Comparison of ENCODE assay signal across 9 mouse cellular contexts in genomic region chr2:91930761-91931291, GRCm38 (mm10). TPM values are rescaled to one million over a fixed set of nuclear protein-coding genes. Genes with fewer than 3 reads are reported as not detected.
DNase-seq lines count a peak whose midpoint lies in the region; ATAC-seq and TF ChIP-seq lines count a peak whose summit lies in the region.
"Had no signal": no experiment of that assay in that cellular context is flagged by ENCODE, and none has a peak within 500 bp of the region (broad histone marks: within the 10 kb centered on the region; RNA-seq: fewer than 3 reads in every experiment).

No protein-coding gene starts in this region.

- DNase-seq in heart, postnatal 14 days = no peak
- no peak for DNase-seq in urinary bladder, postnatal 10 days (ENCODE audit: low spot score)
- DNase-seq in thymus, postnatal 0 days (ENCODE audit: low spot score) = no peak
- DNase-seq in adrenal gland, postnatal 25 days = no peak

- peaks cover 32% of the 10 kb centered on the region for H3K36me3 ChIP-seq in heart, embryonic 14.5 days (ENCODE audit: control insufficient read depth, insufficient read depth, low read length)
- no peaks in the 10 kb centered on the region for H3K36me3 ChIP-seq in hindbrain, embryonic 16.5 days (ENCODE audit: control insufficient read depth, insufficient read depth, low read length)
- peaks cover 19% of the 10 kb centered on the region for H3K36me3 ChIP-seq in liver, embryonic 16.5 days (ENCODE audit: control insufficient read depth, insufficient read depth)

- no peak for TF ChIP-seq CTCF in cortical plate, adult 2 months (IDR thresholded peaks at IDR 0.05; ENCODE audit: extremely low read depth, insufficient read depth, low read length)

- H3K27me3 ChIP-seq in heart, embryonic 14.5 days (ENCODE audit: control insufficient read depth, insufficient read depth, low read length) = no peaks in the 10 kb centered on the region
- 0 out of 2 replicates have a peak, but pooled peaks cover 5% of the 10 kb centered on the region for H3K27me3 ChIP-seq in hindbrain, embryonic 16.5 days (replicated peaks; ENCODE audit: control insufficient read depth, insufficient read depth, low read length)
- H3K27me3 ChIP-seq in liver, embryonic 16.5 days (ENCODE audit: control insufficient read depth, insufficient read depth, low read depth, low read length) = peaks cover 21% of the 10 kb centered on the region

- TF ChIP-seq POLR2A in cortical plate, adult 2 months (IDR thresholded peaks at IDR 0.05; ENCODE audit: extremely low read depth, insufficient read depth, low read length) = no peak

- peaks cover 25 to 42% of the 10 kb centered on the region in 2 experiments for H3K4me1 ChIP-seq in heart, embryonic 14.5 days (ENCODE audit: control insufficient read depth in 2 of 2, insufficient read depth in 2 of 2, low read length in 2 of 2)
- peaks cover 5% of the 10 kb centered on the region for H3K4me1 ChIP-seq in cortical plate, adult 2 months (ENCODE audit: control insufficient read depth, insufficient read depth, low read length)
- peaks cover 18% of the 10 kb centered on the region for H3K4me1 ChIP-seq in hindbrain, embryonic 16.5 days (ENCODE audit: control insufficient read depth, insufficient read depth, low read depth, low read length)
- peaks cover 29% of the 10 kb centered on the region for H3K4me1 ChIP-seq in liver, embryonic 16.5 days (ENCODE audit: control insufficient read depth, low read depth, low read length)

- intact Hi-C loops in heart, postnatal 14 days (cut with DNase I) = loop anchor here (10.0 kb wide), 1 partner anchor 504 kb away; the partner anchor contains the start of gene Cry2

- WGBS in heart, embryonic 14.5 days = 2% methylated on average over 22 of the region's 23 CpGs
- WGBS in hindbrain, embryonic 16.5 days = under 1% methylated on average over 21 of the region's 23 CpGs
- WGBS in liver, embryonic 16.5 days (ENCODE audit: insufficient replicate concordance) = 16% methylated on average over 23 of the region's 23 CpGs

- ATAC-seq in heart, embryonic 14.5 days (ENCODE audit: insufficient number of reproducible peaks, insufficient read depth, low FRiP score, low read depth) = no peak
- no peak for ATAC-seq in hindbrain, embryonic 16.5 days
- ATAC-seq in liver, embryonic 16.5 days (ENCODE audit: low read depth) = no peak

- H3K4me3 ChIP-seq in heart, embryonic 14.5 days (ENCODE audit: control insufficient read depth in 1 of 2, insufficient read depth in 1 of 2, low read depth in 1 of 2, low read length in 2 of 2) = peak overlapping the region; percentile 64 to 69
- H3K4me3 ChIP-seq in cortical plate, adult 2 months (ENCODE audit: insufficient read depth, low read length) = peak overlapping the region; percentile 12; the same call in 1 of the 2 replicates
- peak overlapping the region; percentile 52 for H3K4me3 ChIP-seq in hindbrain, embryonic 16.5 days (ENCODE audit: low read length)
- H3K4me3 ChIP-seq in liver, embryonic 16.5 days (ENCODE audit: low read depth, low read length) = peak overlapping the region; percentile 27

- H3K4me2 ChIP-seq in heart, embryonic 14.5 days (ENCODE audit: low read length) = peak overlapping the region; percentile 89
- H3K4me2 ChIP-seq in hindbrain, embryonic 16.5 days (ENCODE audit: low read length) = peak overlapping the region; percentile 58
- peak overlapping the region; percentile 58 for H3K4me2 ChIP-seq in liver, embryonic 16.5 days (ENCODE audit: low read depth, low read length)

- H3K27ac ChIP-seq in heart, embryonic 14.5 days (replicated peaks in 1 of 2; ENCODE audit: control insufficient read depth in 1 of 2, insufficient read depth in 1 of 2, low read depth in 2 of 2, low read length in 2 of 2) = peak overlapping the region; percentile 84 to 91
- no peak overlapping the region for H3K27ac ChIP-seq in cortical plate, adult 2 months (ENCODE audit: insufficient read depth, low read length)
- H3K27ac ChIP-seq in hindbrain, embryonic 16.5 days (ENCODE audit: low read depth, low read length) = no peak overlapping the region; the same call in 1 of the 2 replicates
- H3K27ac ChIP-seq in liver, embryonic 16.5 days (ENCODE audit: low read length) = no peak overlapping the region

- H3K9ac ChIP-seq in heart, embryonic 14.5 days (ENCODE audit: low read length) = peak overlapping the region; percentile 85
- H3K9ac ChIP-seq in hindbrain, embryonic 16.5 days (ENCODE audit: low read depth, low read length) = peak overlapping the region; percentile 73
- no peak overlapping the region for H3K9ac ChIP-seq in liver, embryonic 16.5 days (ENCODE audit: low read depth, low read length)

- no peaks in the 10 kb centered on the region for H3K9me3 ChIP-seq in heart, embryonic 14.5 days (ENCODE audit: control insufficient read depth, low read length)
- H3K9me3 ChIP-seq in hindbrain, embryonic 16.5 days (ENCODE audit: control insufficient read depth, low read length) = no peaks in the 10 kb centered on the region
- no peaks in the 10 kb centered on the region for H3K9me3 ChIP-seq in liver, embryonic 16.5 days (replicated peaks; ENCODE audit: control insufficient read depth, low read length)
- H3K9me3 ChIP-seq: G1E had no signal

RNA-seq across cellular contexts. Expression of gene Mdk, which starts 1.3 kb away (rescaled TPM):
- 352 and 435 TPM in 2 replicates for polyA plus RNA-seq in heart, embryonic 14.5 days (2014; fragmentation: Nextera tagmentation; extraction: Ambion mirVana)
- 10 to 100 TPM; 15.7 to 16.8 TPM for total RNA-seq in heart, postnatal 14 days (2021)
- polyA plus RNA-seq in cortical plate, adult 2 months (2012; rRNA removed) = 38.2 and 38.5 TPM in 2 replicates
- 160 and 182 TPM in 2 replicates for polyA plus RNA-seq in hindbrain, embryonic 16.5 days (2015; fragmentation: Nextera tagmentation; extraction: Ambion mirVana)
- polyA plus RNA-seq in liver, embryonic 16.5 days (2015; fragmentation: Nextera tagmentation; extraction: Ambion mirVana) = 12.6 and 15.2 TPM in 2 replicates
- polyA plus RNA-seq in thymus, postnatal 0 days (2015; fragmentation: Nextera tagmentation; extraction: Ambion mirVana) = 118 and 153 TPM in 2 replicates
- total RNA-seq in adrenal gland, postnatal 25 days (2021) = 3.5 and 5.8 TPM in 2 replicates

RNA-seq across cellular contexts. Expression of gene Chrm4, which starts 3.8 kb away (rescaled TPM):
- not detected in 2 replicates for polyA plus RNA-seq in heart, embryonic 14.5 days (2014; fragmentation: Nextera tagmentation; extraction: Ambion mirVana)
- not detected for total RNA-seq in heart, postnatal 14 days (2021)
- polyA plus RNA-seq in cortical plate, adult 2 months (2012; rRNA removed) = 32.9 and 45.0 TPM in 2 replicates
- polyA plus RNA-seq in hindbrain, embryonic 16.5 days (2015; fragmentation: Nextera tagmentation; extraction: Ambion mirVana) = 1.5 TPM in 2 replicates
- 0.06 TPM in 1 of 2 replicates, not detected in the other for polyA plus RNA-seq in liver, embryonic 16.5 days (2015; fragmentation: Nextera tagmentation; extraction: Ambion mirVana)
- polyA plus RNA-seq in thymus, postnatal 0 days (2015; fragmentation: Nextera tagmentation; extraction: Ambion mirVana) = 0.09 and 0.12 TPM in 2 replicates
- 0.94 and 1.7 TPM in 2 replicates for total RNA-seq in adrenal gland, postnatal 25 days (2021)
- polyA plus RNA-seq: G1E had no signal

RNA-seq across cellular contexts. Expression of gene Gm9821, which starts 14.7 kb away (rescaled TPM):
- polyA plus RNA-seq in heart, embryonic 14.5 days (2014; fragmentation: Nextera tagmentation; extraction: Ambion mirVana) = 2.8 and 3.5 TPM in 2 replicates
- total RNA-seq in heart, postnatal 14 days (2021) = not detected
- not detected in 2 replicates for polyA plus RNA-seq in cortical plate, adult 2 months (2012; rRNA removed)
- 0.16 and 0.29 TPM in 2 replicates for polyA plus RNA-seq in hindbrain, embryonic 16.5 days (2015; fragmentation: Nextera tagmentation; extraction: Ambion mirVana)
- 0.68 and 1.0 TPM in 2 replicates for polyA plus RNA-seq in liver, embryonic 16.5 days (2015; fragmentation: Nextera tagmentation; extraction: Ambion mirVana)
- 2.5 and 3.4 TPM in 2 replicates for polyA plus RNA-seq in thymus, postnatal 0 days (2015; fragmentation: Nextera tagmentation; extraction: Ambion mirVana)
- total RNA-seq in adrenal gland, postnatal 25 days (2021) = not detected in 2 replicates

RNA-seq across cellular contexts. Expression of gene Dgkz, which starts 44.8 kb away (rescaled TPM):
- polyA plus RNA-seq in heart, embryonic 14.5 days (2014; fragmentation: Nextera tagmentation; extraction: Ambion mirVana) = 47.8 and 48.2 TPM in 2 replicates
- 10 to 100 TPM; 62.3 to 63.1 TPM for total RNA-seq in heart, postnatal 14 days (2021)
- polyA plus RNA-seq in cortical plate, adult 2 months (2012; rRNA removed) = 550 and 668 TPM in 2 replicates
- 32.3 and 37.5 TPM in 2 replicates for polyA plus RNA-seq in hindbrain, embryonic 16.5 days (2015; fragmentation: Nextera tagmentation; extraction: Ambion mirVana)
- 20.2 and 24.1 TPM in 2 replicates for polyA plus RNA-seq in liver, embryonic 16.5 days (2015; fragmentation: Nextera tagmentation; extraction: Ambion mirVana)
- 70.9 and 81.0 TPM in 2 replicates for polyA plus RNA-seq in thymus, postnatal 0 days (2015; fragmentation: Nextera tagmentation; extraction: Ambion mirVana)
- 42.2 and 61.5 TPM in 2 replicates for total RNA-seq in adrenal gland, postnatal 25 days (2021)

Comparison
In these comparisons a context has a peak if more than half of its experiments do, and no peak if none do; other contexts are left out.
1. H3K27ac ChIP-seq: peak in heart, embryonic 14.5 days (2 of 2); none in cortical plate, adult 2 months (single experiment), hindbrain, embryonic 16.5 days (single experiment) and liver, embryonic 16.5 days (single experiment).
2. H3K4me3 ChIP-seq: peak in every context shown above with its lines; median percentile 66 in heart, embryonic 14.5 days; 52 in hindbrain, embryonic 16.5 days; 27 in liver, embryonic 16.5 days; 12 in cortical plate, adult 2 months.
3. RNA of gene Chrm4, which starts 3.8 kb away (polyA plus RNA-seq): 32.9 to 45.0 TPM in cortical plate, adult 2 months; 1.5 TPM in hindbrain, embryonic 16.5 days, 0.09 to 0.12 TPM in thymus, postnatal 0 days, 0.06 TPM in liver, embryonic 16.5 days and not detected in heart, embryonic 14.5 days; every median in the first group is over 10 times any median in the second.
4. Peak in every context shown above with its lines, with median percentiles within 50 percentile points of each other: H3K4me2 ChIP-seq.